In genomic region chr5:107648552-107649125, GRCm38 (mm10) we compare ENCODE assay signal across 1 mouse cellular context.
A peak's percentile ranks its signal among the peaks of the same experiment; 100 is the strongest.
TF ChIP-seq lines count a peak whose summit lies in the region.

No protein-coding gene starts in this region.

TF ChIP-seq in CH12.LX, 34 proteins besides CTCF, POLR2A, EP300 and RAD21 (continued from another document):
- TF ChIP-seq USF1 (IDR thresholded peaks at IDR 0.05; ENCODE audit: low read depth, low read length) (no peak), IRF4 (IDR thresholded peaks at IDR 0.05; ENCODE audit: low read depth, low read length) (peak; percentile 68), ETS1 (conservative IDR thresholded peaks at IDR 0.05; ENCODE audit: low read depth, low read length) (peak; percentile 60), RCOR1 (conservative IDR thresholded peaks at IDR 0.05; ENCODE audit: low read depth, low read length) (peak; percentile 60; the same call in 1 of the 2 replicates), GABPA (IDR thresholded peaks at IDR 0.05; ENCODE audit: insufficient replicate concordance, low read depth, low read length) (no peak), MAFK (IDR thresholded peaks at IDR 0.05; ENCODE audit: insufficient replicate concordance, low read length) (0 out of 2 replicates have a peak, but pooled peaks have one; percentile 57), USF2 (conservative IDR thresholded peaks at IDR 0.05; ENCODE audit: low read depth, low read length) (no peak), JUND (conservative IDR thresholded peaks at IDR 0.05; ENCODE audit: low read depth, low read length) (peak; percentile 30; the same call in 1 of the 2 replicates), JUN (IDR thresholded peaks at IDR 0.05; ENCODE audit: insufficient read depth, low read depth, low read length) (0 out of 2 replicates have a peak, but pooled peaks have one; percentile 28), SIN3A (IDR thresholded peaks at IDR 0.05; ENCODE audit: low read length) (peak; percentile 46; the same call in 1 of the 2 replicates)
